Mouse (Mus musculus): ENCODE results near the gene Mtrf1.
"Not testable (repeated sequence)": the region's sequence is repeated elsewhere in the genome, so short reads cannot be mapped to it uniquely, and the experiment has no call there.

The Mtrf1 gene

DNA sequence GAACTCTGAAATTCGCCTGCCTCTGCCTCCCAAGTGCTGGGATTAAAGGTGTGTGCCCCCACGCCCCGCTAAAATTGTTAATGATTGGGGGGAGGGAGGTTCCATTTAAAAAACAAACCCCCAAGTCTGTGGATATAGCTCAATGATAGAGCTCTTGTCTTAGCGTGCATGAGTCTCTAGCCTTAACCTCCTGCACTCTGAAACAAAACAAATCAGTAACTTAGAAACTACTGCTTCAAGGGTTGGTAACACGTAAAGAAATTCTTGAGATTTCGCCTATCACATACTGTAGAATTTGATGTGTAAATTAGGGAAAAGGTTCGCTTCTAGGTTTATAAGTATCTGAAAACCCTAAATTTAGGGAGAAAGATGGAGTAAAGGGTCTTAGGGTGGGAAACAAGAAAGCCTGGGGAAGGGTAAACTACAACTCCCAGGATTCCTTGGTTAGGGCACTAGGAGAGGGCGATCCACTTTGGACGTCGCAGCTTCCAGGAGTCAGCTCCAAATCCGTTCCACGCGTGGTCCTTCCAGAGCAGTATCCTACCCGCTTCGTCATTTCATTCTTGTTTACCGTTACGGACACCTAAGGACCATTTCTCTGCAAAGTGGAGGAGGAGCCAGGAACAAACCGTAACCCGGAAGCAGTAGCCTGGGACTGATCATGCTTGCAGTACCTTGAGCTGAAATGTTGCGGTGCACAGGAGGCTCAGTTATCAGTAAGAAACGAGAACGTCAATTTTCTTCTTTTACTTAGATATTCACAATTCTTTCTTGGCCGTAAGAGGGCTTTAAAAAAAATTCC lies at the start of gene Mtrf1:
Gene Mtrf1 (plus strand): TSS at position 452 of the 802 bp plus-strand sequence.
- peak; percentile 65 for DNase-seq (ENCODE audit: low spot score)

DNA sequence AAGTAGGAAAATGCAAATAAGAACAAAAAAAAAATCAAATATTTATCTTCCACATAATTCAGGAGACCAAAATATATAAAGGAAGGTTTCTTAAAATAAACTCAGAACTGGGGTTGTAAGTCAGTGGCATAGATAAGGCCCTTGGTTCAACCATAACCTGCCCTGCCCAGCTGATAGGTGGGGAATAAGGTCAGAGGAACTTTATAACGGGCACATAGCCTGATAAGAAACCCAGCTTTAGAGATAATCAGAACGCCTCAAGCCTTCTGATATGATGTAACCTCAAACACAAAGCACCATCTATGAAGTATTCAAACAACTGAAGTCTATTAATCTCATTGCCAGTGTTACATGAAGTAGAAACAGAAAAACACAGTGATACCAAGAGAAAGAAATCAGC lies 39.5 kb upstream of the Mtrf1 start:
- no peak for DNase-seq (ENCODE audit: low spot score)

DNA sequence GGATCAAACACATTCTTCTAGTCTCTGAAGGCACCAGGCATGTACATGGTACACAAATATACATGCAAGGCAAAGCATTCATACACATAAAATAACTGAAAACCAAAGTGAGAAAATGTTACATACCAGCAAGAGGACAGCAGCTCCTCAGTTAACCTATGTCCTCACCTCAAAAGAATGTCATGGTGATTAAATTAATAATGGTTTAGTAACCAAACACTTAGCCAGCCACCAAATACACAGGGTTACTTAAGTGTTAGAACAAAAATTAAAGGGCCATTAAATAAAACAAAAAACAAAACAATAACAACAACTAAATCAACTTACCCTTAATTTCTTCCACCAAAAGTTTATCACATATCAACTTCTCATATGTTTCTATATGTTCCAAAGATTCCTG lies 20.5 kb upstream of the Mtrf1 start:
- DNase-seq (ENCODE audit: low spot score), result no peak

DNA sequence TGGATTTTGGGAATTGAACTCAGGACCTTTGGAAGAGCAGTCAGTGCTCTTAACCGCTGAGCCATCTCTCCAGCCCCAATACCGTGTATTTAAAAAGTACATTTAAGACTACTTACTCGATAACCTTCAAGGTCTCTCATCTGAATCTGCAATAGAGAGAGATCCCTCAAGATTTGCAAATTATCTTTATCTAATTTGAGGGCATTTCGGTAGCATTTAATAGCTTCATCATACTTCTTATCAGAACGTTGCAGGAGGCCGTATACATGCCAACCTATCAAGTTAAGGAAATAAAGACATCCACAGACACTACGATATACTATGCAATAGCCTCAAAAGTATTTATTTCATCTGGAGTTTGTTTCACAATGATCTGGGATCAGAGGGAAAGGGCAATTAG lies 14.5 kb upstream of the Mtrf1 start:
- no peak for DNase-seq (ENCODE audit: low spot score)

DNA sequence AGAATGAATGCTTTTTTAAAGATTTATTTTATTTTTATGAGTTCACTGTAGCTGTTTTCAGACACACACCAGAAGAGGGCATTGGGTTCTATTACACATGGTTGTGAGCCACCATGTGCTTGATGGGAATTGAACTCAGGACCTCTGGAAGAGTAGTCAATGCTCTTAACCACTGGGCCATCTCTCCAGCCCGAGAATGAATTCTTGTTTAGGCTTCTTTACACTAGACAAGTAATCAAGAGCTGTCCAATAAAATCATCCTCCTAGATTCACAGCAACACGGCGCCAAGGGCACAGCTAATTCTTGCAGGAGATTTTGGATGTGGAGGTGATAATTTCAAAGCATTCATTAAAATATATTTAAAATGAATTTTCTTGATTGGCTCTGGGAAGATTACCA lies 9.3 kb upstream of the Mtrf1 start:
- no peak for DNase-seq (ENCODE audit: low spot score)

DNA sequence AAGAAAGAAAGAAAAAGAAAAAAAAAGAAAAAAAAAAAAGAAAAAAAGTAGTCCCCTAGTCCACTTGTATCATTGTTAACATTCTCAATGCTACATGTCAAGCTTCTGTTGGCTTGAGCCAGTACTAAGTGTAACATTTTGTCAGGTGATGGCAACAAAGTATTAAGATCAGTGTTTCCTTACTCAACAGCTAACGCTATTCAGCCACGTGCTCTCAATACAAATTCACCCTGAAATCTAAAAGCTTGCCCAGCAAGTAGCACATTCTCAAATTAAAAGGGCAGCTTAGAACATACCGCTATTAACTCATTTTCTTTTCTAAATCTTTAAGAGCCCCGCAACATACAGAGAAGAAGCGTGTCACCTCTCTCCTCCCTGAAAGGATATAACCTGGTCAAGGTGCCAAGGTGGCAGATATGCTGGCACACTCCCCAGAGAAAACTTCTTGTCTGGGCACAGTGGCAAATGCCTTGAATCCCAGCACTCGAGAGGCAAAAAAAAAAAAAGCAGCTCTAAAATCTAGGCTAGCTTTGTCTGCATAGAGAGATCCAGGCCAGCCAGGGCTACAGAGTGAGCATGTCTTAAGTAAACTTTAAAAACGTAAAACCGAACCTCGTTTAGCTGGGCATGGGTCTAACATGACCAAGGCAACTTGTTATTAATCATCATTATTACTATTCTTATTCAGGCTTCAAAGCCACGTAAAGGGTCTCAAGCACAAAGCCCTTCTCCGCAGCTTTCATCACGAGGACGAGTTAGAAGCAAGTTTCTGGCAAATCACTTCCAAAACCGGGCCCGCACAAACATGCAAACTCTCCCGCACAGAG lies 7.9 kb upstream of the Mtrf1 start:
- DNase-seq (ENCODE audit: low spot score), result peak; percentile 46

DNA sequence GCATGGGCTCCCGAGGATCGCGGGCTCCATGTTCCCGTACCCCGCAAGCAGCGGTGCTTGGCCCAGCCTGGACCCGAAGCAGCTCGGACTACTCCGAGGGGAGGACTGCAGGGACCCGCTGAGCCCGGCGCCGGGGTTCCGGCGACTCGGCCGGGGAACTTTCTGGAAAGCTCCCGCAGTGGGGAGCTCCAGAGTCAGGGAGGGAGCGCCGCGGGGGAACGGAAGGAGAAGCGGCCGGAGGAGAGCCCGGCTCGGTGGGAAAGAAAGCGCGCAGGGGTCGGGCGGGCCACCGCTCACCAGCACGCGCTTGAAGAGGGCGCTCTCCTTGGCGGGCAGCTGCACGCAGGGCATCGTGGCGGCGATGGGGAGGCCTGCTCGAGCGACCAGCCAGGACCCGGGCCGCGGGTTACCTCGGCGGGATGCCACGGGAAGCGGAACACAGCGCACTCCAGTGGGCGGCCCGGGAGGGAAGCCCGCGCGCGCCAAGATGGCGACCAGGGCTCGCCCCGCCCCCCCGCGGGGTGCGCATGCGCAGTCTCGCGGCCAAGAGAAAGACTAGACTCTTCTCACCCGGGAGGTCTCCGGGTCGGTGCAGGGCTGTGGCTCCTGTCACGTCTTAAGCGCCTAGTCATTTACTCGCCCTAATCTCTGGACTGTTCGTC lies 7.2 kb upstream of the Mtrf1 start, which contains the start of gene Naa16:
Gene Naa16 (minus strand): TSS at position 514 of the 662 bp plus-strand sequence.
- peak; percentile 98 for DNase-seq (ENCODE audit: low spot score)

DNA sequence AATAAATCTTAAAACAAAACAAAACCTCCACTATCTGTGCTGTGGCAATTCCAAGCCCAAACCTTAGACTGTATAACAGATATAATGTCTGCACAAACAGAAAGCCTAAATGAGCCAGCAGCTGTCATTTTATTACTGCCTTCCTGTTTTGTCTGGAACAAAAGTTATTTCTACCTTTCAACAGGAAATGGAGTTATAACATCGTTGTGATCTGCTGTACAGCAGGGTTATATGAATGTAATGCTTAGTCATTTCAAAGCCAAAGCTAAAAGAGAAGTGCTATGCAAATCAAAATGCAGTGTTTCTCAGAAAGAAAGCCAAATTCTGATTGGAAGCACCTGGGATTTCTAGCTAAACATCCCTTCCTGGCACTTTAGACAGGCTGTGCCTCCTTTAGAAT lies 4.3 kb upstream of the Mtrf1 start:
- no peak for DNase-seq (ENCODE audit: low spot score)

DNA sequence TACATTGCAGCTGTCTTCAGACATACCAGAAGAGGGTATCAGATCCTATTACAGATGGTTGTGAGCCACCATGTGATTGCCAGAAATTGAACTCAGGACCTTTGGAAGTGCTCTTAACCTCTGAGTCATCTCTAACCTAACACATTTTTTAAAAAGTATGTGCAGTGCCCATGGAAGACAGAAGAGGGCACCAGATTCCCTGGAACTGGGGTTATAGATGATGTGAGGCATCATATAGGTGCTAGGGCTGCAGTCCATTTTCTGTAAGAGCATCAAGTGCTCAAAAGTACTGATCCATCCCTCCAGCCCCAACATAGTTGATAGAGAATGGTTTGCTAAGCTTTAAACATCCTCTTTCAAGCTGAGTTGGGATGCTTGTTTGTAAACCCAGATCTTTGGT lies 3.0 kb upstream of the Mtrf1 start:
- no peak for DNase-seq (ENCODE audit: low spot score)

DNA sequence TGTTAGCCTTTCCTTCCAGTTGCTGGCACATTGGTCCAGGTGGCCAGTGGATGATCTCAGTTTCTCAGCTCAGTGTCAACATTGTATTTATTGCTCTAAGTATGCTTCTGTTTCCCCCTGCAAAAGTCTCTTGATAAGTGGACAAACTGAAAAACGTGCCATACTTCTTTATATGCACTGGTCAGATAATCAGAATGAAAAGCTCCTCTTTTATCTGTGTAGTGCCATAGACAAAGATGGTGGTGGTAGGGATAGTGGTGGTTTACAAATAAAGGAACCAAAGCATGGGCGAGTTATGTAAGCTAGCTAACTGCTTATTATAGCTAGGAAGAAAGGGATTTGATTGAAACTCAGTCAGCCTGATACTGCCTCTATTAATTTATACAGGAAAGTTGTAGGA lies 10.1 kb downstream of the Mtrf1 start:
- no peak for DNase-seq (ENCODE audit: low spot score)

DNA sequence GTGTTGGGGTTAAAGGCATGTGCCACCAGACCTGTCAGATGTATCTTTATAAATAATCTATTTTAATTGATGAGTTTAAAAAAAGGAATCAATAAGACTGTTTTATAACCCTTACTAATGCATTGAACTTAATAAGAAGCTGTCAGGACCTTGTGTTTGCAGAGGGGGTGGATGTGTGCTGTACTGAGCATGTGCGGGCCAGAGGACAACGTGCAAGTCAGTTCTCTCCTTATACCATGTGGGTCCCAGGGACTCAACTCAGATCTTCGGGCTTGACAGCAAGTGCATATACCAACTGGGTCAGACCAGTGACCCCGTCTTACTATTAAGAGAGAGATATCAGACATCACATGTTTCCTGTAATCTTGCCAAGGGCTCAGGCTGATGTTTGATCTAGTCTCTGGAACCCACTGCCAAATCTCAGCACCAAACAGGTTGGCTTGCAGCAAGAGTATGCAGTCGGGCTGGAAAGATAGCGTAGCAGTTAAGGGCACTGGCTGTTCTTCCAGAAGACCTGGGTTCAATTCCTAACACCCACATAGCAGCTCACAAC lies 11.8 kb downstream of the Mtrf1 start:
- no peak for DNase-seq (ENCODE audit: low spot score)

DNA sequence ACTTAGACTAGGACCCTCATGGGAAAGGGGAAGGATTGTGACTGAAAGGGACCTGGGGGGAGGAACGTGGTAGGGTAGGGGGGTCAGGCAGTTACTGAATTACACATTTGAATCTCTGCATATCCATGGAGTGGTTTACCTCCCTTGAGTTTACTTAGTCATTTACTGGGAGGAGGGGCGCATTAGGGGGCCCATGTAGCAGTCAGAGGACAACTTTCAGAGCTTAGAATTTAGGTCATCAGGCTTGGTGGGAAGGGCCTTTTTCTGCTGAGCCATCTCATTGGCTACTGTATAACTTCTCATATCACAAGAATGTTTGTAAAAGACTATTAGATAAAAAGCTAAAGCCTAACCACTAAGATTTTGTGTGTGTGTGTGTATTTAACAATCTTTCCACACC lies 13.1 kb downstream of the Mtrf1 start:
- DNase-seq (ENCODE audit: low spot score), result no peak

DNA sequence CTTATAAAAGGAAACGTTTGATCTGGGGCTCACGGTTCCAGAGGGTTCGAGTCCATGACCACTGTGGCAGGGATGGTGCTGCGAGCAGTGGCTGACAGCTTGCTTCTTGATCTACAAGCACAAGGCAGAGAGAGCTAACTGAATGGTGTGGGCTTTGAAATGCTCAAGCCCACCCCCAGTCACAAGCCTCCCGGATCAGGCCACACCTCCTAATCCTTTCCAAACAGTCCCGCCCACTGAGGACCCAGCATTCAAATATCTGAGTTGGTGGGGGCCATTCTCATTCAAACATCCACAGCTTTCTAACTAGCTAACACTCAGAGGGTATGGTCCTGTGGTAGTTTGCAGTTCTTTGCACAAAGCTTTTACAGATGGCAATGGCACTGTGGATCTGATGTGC lies 15.5 kb downstream of the Mtrf1 start:
- DNase-seq (ENCODE audit: low spot score), result no peak

DNA sequence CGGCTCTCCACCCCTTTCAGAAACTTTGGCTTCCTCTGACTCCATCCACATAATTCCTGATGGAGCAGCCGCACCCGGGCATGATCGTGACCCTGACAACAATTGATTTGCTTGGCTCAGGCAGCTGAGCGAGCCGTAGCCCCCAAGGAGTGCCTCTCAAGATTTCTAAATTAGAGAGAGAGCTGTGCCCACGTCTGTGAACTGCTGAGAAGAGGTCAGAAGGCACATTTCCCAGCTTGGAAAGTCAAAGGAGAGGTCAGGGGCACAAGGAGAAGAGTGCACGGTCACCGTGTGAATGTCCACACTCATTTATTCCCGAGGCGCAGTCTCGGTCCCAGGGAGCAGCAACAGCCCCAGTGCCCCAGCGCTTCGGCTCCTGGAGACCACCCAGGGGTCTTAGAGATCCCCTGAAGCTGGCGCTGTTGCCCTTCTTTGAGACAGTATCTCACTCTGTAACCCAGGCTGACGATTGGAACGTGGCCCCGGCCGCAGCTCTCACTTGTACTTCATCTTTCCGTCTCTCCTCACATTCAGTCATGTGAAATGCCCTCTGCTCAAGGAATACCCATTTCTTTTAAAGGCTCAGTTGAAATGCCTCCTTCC lies 22.6 kb downstream of the Mtrf1 start:
- peak; percentile 48 for DNase-seq (ENCODE audit: low spot score)

DNA sequence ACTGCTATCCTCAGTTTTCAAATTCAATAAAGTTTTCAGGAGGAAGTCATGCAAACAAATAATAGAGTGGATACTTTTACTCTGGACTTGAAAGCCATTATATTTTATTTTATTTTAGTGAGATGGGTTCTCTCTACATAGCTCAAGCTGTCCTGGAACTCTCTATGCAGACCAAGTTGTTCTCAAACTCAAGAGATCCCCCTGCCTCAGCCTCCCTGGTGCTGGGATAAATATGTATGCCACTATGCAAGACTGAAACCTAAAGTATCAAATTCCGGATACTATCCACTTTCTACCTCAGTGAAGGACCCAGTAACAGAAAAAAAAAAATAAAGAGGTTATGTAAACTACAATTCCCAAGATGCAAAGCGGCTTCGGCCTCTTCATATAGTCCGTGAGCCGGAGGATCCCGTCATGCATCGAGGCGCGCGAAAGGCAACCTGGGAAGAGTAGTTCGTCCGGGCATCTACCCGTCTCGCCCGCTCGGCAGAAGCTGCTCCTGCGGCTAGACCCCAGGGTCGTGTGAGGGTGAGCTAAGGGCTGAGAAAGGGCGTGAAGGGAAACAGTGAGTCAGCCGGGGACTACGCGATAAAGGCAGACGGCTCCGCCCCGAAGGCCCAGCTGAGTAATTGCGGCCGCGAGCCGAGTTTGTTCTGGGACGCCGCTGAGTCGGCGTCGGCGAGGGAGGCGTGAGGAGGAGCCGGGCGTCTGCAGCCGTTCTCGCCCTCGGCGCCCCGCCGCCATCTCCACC lies 28.6 kb downstream of the Mtrf1 start, which contains the start of gene Kbtbd7:
Gene Kbtbd7 (plus strand): TSS at position 533 of the 751 bp plus-strand sequence.
- DNase-seq (ENCODE audit: low spot score), result peak; percentile 91

DNA sequence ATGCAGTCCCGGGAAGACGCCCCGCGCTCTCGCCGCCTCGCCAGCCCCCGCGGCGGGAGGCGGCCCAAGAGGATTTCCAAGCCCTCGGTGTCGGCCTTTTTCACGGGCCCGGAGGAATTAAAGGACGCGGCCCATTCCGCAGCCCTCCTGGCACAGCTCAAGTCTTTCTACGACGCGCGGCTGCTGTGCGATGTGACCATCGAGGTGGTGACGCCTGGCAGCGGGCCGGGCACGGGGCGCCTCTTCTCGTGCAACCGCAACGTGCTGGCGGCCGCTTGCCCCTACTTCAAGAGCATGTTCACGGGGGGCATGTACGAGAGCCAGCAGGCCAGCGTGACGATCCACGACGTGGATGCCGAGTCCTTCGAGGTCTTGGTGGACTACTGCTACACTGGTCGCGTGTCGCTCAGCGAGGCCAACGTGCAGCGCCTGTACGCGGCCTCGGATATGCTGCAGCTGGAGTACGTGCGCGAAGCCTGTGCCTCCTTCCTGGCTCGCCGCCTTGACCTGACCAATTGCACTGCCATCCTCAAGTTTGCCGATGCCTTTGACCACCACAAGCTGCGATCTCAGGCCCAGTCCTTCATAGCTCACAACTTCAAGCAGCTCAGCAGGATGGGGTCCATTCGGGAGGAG lies 29.3 kb downstream of the Mtrf1 start:
- DNase-seq (ENCODE audit: low spot score), result not testable (repeated sequence)

DNA sequence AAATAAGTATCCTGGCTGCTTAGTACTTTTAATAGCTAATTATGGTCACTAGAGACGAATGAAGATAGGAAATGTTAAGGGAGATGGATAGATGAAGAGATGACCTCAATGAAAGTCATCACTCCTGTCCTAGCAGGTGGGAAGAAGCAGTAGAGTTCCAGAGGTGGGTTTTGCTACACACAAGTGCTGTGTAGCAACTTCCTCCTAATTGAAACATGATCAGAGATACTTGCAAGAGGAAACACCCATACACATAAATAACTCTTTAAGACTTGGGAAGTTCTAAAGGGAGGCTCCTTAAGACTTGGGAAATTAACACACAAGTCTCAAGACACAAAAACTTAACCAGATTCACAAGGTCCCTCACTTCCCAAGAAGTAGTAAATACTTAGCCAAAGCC lies 36.5 kb downstream of the Mtrf1 start:
- DNase-seq (ENCODE audit: low spot score), result no peak

DNA sequence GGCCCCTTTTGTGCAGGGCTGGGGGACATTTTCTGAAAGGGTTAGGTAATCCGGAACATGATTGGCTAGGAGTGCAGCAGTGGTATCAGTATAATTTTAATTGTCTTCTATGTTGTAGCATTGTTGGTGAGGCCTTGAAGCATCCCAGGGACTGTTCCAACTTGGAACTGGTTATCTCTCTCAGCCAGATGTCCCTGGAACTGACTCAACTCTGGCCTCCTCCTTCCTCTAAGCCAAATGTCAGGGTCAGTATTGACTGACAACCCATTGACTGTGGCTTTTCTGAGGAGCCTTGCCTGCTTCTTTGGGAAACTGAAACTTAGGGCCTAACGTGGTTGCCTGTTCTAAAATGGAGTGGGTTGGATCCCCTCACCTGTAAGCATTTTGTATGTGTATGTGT lies 43.1 kb downstream of the Mtrf1 start:
- no peak for DNase-seq (ENCODE audit: low spot score)

DNA sequence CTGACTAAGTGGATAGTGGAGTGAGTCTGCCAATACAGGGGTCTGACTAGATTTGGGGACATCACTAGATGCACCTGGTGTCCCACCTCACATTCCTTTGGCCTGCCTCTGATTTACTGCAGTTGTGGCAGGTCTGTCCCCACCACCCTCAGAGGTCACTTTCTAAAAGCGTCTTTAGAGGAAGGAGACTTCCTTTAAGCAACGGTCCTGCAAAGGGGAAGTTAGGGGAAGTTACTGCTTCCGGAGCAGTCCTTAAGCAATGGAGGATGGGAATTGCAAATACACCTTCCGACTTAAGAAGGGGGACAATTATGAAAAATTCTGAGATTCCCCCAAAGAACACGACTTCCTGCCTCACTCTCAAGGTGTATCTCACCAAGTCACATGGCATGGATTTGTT lies 43.9 kb downstream of the Mtrf1 start:
- no peak for DNase-seq (ENCODE audit: low spot score)

DNA sequence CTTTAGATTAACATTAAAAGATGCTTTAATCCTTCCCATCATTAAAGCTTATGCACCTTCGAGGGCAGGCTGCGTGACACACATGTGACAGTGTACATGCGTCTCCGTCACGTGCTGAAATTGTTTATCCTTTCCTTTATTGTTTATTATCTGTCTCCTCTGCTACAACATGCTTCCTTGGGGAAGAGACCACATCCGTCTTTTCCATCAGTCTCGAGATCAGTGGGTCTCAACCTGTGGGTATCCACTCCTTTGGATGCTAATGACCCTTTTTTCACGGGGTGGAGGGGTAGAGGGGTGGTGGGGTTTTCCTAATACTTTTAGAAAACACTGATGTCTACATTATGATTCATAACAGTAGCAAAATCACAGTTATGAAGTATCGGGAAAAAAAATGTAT lies 47.0 kb downstream of the Mtrf1 start:
- no peak for DNase-seq (ENCODE audit: low spot score)

All from testis, postnatal 10 days (tissue).